11 mouse cellular contexts compared by ENCODE assay signal in genomic region chr11:90663618-90664297, GRCm38 (mm10). TPM values are rescaled to one million over a fixed set of nuclear protein-coding genes. Genes with fewer than 3 reads are reported as not detected.
DNase-seq lines count a peak whose midpoint lies in the region; ATAC-seq and TF ChIP-seq lines count a peak whose summit lies in the region.
"Had no signal": no experiment of that assay in that cellular context is flagged by ENCODE, and none has a peak within 500 bp of the region (broad histone marks: within the 10 kb centered on the region; RNA-seq: fewer than 3 reads in every experiment).

No protein-coding gene starts in this region.

- no peak overlapping the region for H3K9ac ChIP-seq in kidney, embryonic 16.5 days (replicated peaks; ENCODE audit: low read length)
- H3K9ac ChIP-seq in intestine, postnatal 0 days (ENCODE audit: low read depth, low read length): no peak overlapping the region
- no peak overlapping the region for H3K9ac ChIP-seq in midbrain, postnatal 0 days (replicated peaks; ENCODE audit: low read length, poor library complexity, severe bottlenecking)

- no peak for TF ChIP-seq CTCF in intestine, postnatal 0 days (IDR thresholded peaks at IDR 0.05; ENCODE audit: low read depth)
- TF ChIP-seq CTCF in midbrain, postnatal 0 days (IDR thresholded peaks at IDR 0.05): no peak

- DNase-seq in kidney, postnatal 4 days: no peak
- DNase-seq in embryonic facial prominence, embryonic 10.5 days (ENCODE audit: low spot score): no peak
- no peak for DNase-seq in midbrain, postnatal 0 days (ENCODE audit: low spot score)
- no peak for DNase-seq in ovary, adult 18-20 months (ENCODE audit: low spot score)
- no peak for DNase-seq in left cerebral cortex, postnatal 14 days (ENCODE audit: low spot score in 2 of 2)
- no peak for DNase-seq in kidney, postnatal 25 days
- DNase-seq: thymus, postnatal 14 days had no signal

- intact Hi-C loops in left cerebral cortex, postnatal 14 days (cut with DNase I): no loop called here

- no peak for ATAC-seq in kidney, embryonic 16.5 days (ENCODE audit: low FRiP score, low TSS enrichment)
- no peak for ATAC-seq in intestine, postnatal 0 days
- 0 out of 2 replicates have a peak, but pooled peaks have one; percentile 41 for ATAC-seq in midbrain, postnatal 0 days (ENCODE audit: low FRiP score)

- no peak overlapping the region for H3K4me3 ChIP-seq in kidney, embryonic 16.5 days (ENCODE audit: low read length)
- H3K4me3 ChIP-seq in embryonic facial prominence, embryonic 10.5 days: no peak overlapping the region
- H3K4me3 ChIP-seq in intestine, postnatal 0 days (ENCODE audit: low read depth, low read length): no peak overlapping the region
- H3K4me3 ChIP-seq in midbrain, postnatal 0 days (ENCODE audit: low read depth, low read length): no peak overlapping the region
- H3K4me3 ChIP-seq: left cerebral cortex, adult 2 months had no signal

- no peaks in the 10 kb centered on the region for H3K9me3 ChIP-seq in kidney, embryonic 16.5 days (ENCODE audit: low read length)
- no peaks in the 10 kb centered on the region for H3K9me3 ChIP-seq in embryonic facial prominence, embryonic 10.5 days
- H3K9me3 ChIP-seq in intestine, postnatal 0 days (ENCODE audit: control insufficient read depth): no peaks in the 10 kb centered on the region
- H3K9me3 ChIP-seq in midbrain, postnatal 0 days (ENCODE audit: low read length): no peaks in the 10 kb centered on the region
- H3K9me3 ChIP-seq: G1E had no signal

- no peak overlapping the region for H3K4me2 ChIP-seq in kidney, embryonic 16.5 days (replicated peaks; ENCODE audit: low read depth, low read length)
- H3K4me2 ChIP-seq in intestine, postnatal 0 days (replicated peaks; ENCODE audit: low read depth): peak overlapping the region; percentile 27
- no peak overlapping the region for H3K4me2 ChIP-seq in midbrain, postnatal 0 days (ENCODE audit: low read depth, low read length, poor library complexity, severe bottlenecking)

- WGBS in kidney, embryonic 16.5 days: 56% methylated on average over 5 of the region's 5 CpGs
- WGBS in embryonic facial prominence, embryonic 10.5 days: 42% methylated on average over 5 of the region's 5 CpGs
- WGBS in intestine, postnatal 0 days: 51% methylated on average over 5 of the region's 5 CpGs
- 21% methylated on average over 5 of the region's 5 CpGs for WGBS in midbrain, postnatal 0 days

- peaks cover 4% of the 10 kb centered on the region for H3K36me3 ChIP-seq in kidney, embryonic 16.5 days (ENCODE audit: insufficient read depth, low read length)
- peaks cover 16% of the 10 kb centered on the region for H3K36me3 ChIP-seq in embryonic facial prominence, embryonic 10.5 days (replicated peaks)
- H3K36me3 ChIP-seq in intestine, postnatal 0 days (ENCODE audit: control insufficient read depth, insufficient read depth): peaks cover 25% of the 10 kb centered on the region
- no peaks in the 10 kb centered on the region for H3K36me3 ChIP-seq in midbrain, postnatal 0 days (ENCODE audit: insufficient read depth, low read length)

- H3K27ac ChIP-seq in kidney, embryonic 16.5 days (ENCODE audit: low read length): peak overlapping the region; percentile 77
- H3K27ac ChIP-seq in embryonic facial prominence, embryonic 10.5 days (replicated peaks): peak overlapping the region; percentile 78
- peak overlapping the region; percentile 76 for H3K27ac ChIP-seq in intestine, postnatal 0 days (ENCODE audit: low read depth, low read length)
- 0 out of 2 replicates have a peak overlapping the region, but pooled peaks have one; percentile 38 for H3K27ac ChIP-seq in midbrain, postnatal 0 days (ENCODE audit: low read depth, low read length)

- H3K4me1 ChIP-seq in kidney, embryonic 16.5 days (ENCODE audit: insufficient read depth, low read length): peaks cover 36% of the 10 kb centered on the region
- H3K4me1 ChIP-seq in embryonic facial prominence, embryonic 10.5 days: peaks cover 38% of the 10 kb centered on the region
- peaks cover 19% of the 10 kb centered on the region for H3K4me1 ChIP-seq in intestine, postnatal 0 days (replicated peaks; ENCODE audit: control insufficient read depth, insufficient read depth, low read length)
- 0 out of 2 replicates have a peak, but pooled peaks cover 2% of the 10 kb centered on the region for H3K4me1 ChIP-seq in midbrain, postnatal 0 days (ENCODE audit: insufficient read depth, low read length)

- no peaks in the 10 kb centered on the region for H3K27me3 ChIP-seq in kidney, embryonic 16.5 days (ENCODE audit: insufficient read depth, low read length)
- no peaks in the 10 kb centered on the region for H3K27me3 ChIP-seq in embryonic facial prominence, embryonic 10.5 days (replicated peaks; ENCODE audit: low read depth, poor library complexity, severe bottlenecking)
- H3K27me3 ChIP-seq in intestine, postnatal 0 days (replicated peaks; ENCODE audit: control insufficient read depth, insufficient read depth, low read length): no peaks in the 10 kb centered on the region
- H3K27me3 ChIP-seq in midbrain, postnatal 0 days (ENCODE audit: insufficient read depth, low read length): no peaks in the 10 kb centered on the region

RNA-seq across cellular contexts. Expression of gene Tom1l1, which starts 24.4 kb away (rescaled TPM):
- polyA plus RNA-seq in kidney, embryonic 16.5 days (2015; fragmentation: Nextera tagmentation; extraction: Ambion mirVana): 33.9 and 36.1 TPM in 2 replicates
- polyA plus RNA-seq in embryonic facial prominence, embryonic 10.5 days (2016; fragmentation: Nextera tagmentation; extraction: Ambion mirVana): 19.3 and 20.6 TPM in 2 replicates
- 61.2 and 64.5 TPM in 2 replicates for polyA plus RNA-seq in intestine, postnatal 0 days (2015; fragmentation: Nextera tagmentation; extraction: Ambion mirVana)
- 12.6 and 13.9 TPM in 2 replicates for total RNA-seq in midbrain, postnatal 0 days (2014; rRNA removed)
- 17.9 and 19.6 TPM in 2 replicates for polyA plus RNA-seq in midbrain, postnatal 0 days (2015; fragmentation: Nextera tagmentation; extraction: Ambion mirVana)
- total RNA-seq in left cerebral cortex, postnatal 14 days (2021): 10 to 100 TPM; 21.3 to 28.1 TPM

RNA-seq across cellular contexts. Expression of gene Cox11, which starts 25.8 kb away (rescaled TPM):
- polyA plus RNA-seq in kidney, embryonic 16.5 days (2015; fragmentation: Nextera tagmentation; extraction: Ambion mirVana): 36.6 and 37.9 TPM in 2 replicates
- 30.2 and 36.4 TPM in 2 replicates for polyA plus RNA-seq in embryonic facial prominence, embryonic 10.5 days (2016; fragmentation: Nextera tagmentation; extraction: Ambion mirVana)
- polyA plus RNA-seq in intestine, postnatal 0 days (2015; fragmentation: Nextera tagmentation; extraction: Ambion mirVana): 26.8 and 28.2 TPM in 2 replicates
- 23.6 and 33.3 TPM in 2 replicates for total RNA-seq in midbrain, postnatal 0 days (2014; rRNA removed)
- 36.4 and 42.0 TPM in 2 replicates for polyA plus RNA-seq in midbrain, postnatal 0 days (2015; fragmentation: Nextera tagmentation; extraction: Ambion mirVana)
- 10 to 100 TPM; 25.2 to 25.9 TPM for total RNA-seq in left cerebral cortex, postnatal 14 days (2021)

RNA-seq across cellular contexts. Expression of gene Stxbp4, which starts 25.9 kb away (rescaled TPM):
- polyA plus RNA-seq in kidney, embryonic 16.5 days (2015; fragmentation: Nextera tagmentation; extraction: Ambion mirVana): 23.3 and 29.4 TPM in 2 replicates
- 37.9 and 38.6 TPM in 2 replicates for polyA plus RNA-seq in embryonic facial prominence, embryonic 10.5 days (2016; fragmentation: Nextera tagmentation; extraction: Ambion mirVana)
- 2.0 and 2.1 TPM in 2 replicates for polyA plus RNA-seq in intestine, postnatal 0 days (2015; fragmentation: Nextera tagmentation; extraction: Ambion mirVana)
- total RNA-seq in midbrain, postnatal 0 days (2014; rRNA removed): 11.2 and 12.9 TPM in 2 replicates
- 7.4 and 9.2 TPM in 2 replicates for polyA plus RNA-seq in midbrain, postnatal 0 days (2015; fragmentation: Nextera tagmentation; extraction: Ambion mirVana)
- total RNA-seq in left cerebral cortex, postnatal 14 days (2021): 10 to 100 TPM in 1 of 2 experiments, 1 to 10 TPM in 1; 8.8 to 10.4 TPM
